Mouse (Mus musculus) heart, adult 18-20 months (tissue): ENCODE data around the gene Abca6. TPM values are rescaled to one million over a fixed set of nuclear protein-coding genes. Genes with fewer than 3 reads are reported as not detected.
A peak's percentile ranks its signal among the peaks of the same experiment; 100 is the strongest.

Experiments
- DNase-seq, 2 experiments: peaks; one replicate each; pipeline ENCODE4 v3.0.0; 2021 to 2022; ENCODE audit warnings: mixed read lengths in 1 of 2
- long read RNA-seq, 2 experiments: library from polyadenylated mRNA; stranded (forward); transcript quantifications; one replicate each; pipeline ENCODE4 v2.0.0; 2021
- total RNA-seq, 2 experiments: library from RNA; stranded (reverse); gene quantifications; 2 replicates each; pipeline ENCODE4 v1.2.3; 2021

Gene Abca6
- total RNA-seq = 1 to 10 TPM; 4.1 to 4.2 TPM
- long read RNA-seq, experiment 1, full-length matches to known transcripts = 1 of 2 reads
- long read RNA-seq, experiment 1, partial matches to known transcripts = 0 of 2 reads
- long read RNA-seq, experiment 1, other reads (novel, unspliced or antisense) = 1 of 2 reads
- long read RNA-seq, experiment 2, full-length matches to known transcripts = 2 of 3 reads
- long read RNA-seq, experiment 2, partial matches to known transcripts = 0 of 3 reads
- long read RNA-seq, experiment 2, other reads (novel, unspliced or antisense) = 1 of 3 reads

GRCm38 (mm10) chr11:110251534-110251933 is at the start of gene Abca6:
Abca6 (minus strand) TSS chr11:110251776.
- DNase-seq = peak; percentile 72 to 79

DNA sequence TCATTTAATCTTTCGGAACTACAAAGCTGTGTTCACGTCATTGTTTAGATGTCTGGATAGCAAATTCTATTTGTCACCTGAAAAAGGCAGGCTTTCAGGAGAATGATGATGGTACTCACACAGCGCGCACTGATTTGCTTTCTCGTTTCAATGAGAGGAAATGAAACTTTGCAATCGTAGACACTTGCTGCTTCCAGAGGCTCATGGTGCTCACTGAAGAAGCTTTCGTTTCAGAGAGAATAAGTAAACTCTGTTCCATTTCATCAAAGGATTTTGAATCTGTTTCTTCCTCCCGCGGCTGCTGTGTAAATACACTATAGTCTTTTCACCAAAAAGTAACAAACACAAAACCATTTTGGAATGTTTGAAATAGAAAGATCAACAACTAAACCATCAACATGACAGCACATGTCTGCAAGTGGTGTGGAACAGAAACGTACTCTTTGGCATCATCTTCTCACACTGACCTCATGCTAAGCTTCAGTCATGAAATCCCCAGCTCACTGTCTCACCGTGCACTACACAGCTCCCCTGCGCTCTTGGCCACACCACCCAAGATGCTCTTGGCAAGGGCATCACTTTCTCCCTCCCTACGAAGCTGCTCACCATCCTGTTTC is 46.4 kb upstream of the Abca6 start:
- no peak for DNase-seq

GRCm38 (mm10) chr11:110290586-110290985 is 39.0 kb upstream of the Abca6 start:
- DNase-seq = no peak

DNA sequence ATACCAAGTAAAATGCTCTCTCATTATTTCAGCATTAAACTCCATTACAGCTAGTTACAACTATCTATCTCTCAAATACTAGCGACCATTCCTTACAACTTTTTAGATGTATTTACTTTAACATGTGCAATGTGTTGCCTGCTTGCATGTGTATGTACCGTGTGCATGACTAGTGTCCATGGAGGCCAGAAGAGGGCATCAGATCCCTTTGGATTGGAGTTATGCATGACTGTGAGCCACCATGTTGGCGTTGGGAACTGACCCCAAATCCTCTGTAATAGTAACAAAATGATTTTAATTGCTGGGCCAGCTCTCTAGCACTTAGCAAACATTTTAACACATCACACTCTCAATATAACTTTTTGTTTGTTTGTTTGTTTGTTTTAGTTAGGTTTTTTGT is 36.8 kb upstream of the Abca6 start:
- DNase-seq = no peak

DNA sequence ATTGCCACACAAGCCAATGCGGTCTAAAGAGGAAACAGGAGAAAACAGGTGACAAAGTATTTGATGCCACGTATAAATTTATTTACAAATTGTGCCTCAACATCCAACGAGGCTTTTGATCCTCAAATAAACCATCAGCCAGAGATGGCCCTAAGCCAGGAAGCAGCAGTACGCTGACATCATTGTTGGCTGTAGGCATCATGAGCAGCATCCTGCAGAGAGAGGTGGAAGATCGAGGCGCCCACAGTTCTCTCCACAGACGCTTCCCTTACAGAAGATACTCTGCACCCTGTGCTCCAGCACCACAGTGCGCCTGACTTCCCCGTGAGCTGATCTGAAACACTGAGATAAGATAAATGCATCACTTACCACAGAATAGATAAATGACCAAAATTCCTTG is 36.1 kb upstream of the Abca6 start:
- no peak for DNase-seq

GRCm38 (mm10) chr11:110286331-110286730 is 34.8 kb upstream of the Abca6 start:
- no peak for DNase-seq

DNA sequence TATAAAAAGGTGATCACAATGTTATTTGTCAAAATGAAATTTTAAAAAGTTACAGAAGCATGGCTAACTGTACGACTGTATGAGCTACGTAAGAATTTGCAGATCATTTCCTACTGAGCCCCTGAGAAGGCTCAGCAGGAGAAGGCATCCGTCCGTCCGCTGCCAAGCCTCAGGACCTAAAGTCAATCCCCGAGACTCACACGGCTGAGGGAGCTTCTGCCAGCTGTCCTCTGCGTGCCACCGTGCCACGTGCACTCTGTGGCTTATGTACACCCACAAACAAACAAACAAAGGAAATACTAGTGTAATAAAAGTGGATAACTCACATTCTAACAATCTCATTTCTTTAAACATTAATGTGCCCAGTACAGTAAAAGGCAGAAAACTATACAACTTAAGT is 33.3 kb upstream of the Abca6 start:
- DNase-seq = no peak

GRCm38 (mm10) chr11:110284185-110284787 is 32.7 kb upstream of the Abca6 start:
- DNase-seq = no peak

DNA sequence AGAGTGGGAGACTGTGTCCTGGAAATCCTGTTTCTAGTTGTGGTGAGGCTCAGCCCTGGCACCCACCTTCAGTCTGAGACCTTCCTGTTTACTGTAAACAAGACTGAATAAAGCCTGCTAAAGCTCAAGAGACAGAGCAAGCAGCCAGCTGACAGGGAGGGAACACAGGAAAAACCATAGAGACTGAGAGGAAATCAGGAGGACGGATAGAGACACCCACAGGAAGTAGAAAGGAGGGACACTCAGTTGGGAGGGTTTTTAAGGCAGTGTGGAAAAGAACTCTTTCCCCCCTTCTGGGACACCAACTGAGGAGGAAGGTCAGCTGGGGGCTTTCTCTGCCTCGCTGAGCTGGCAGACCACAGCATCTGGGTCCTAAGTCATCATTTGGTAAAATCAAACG is 23.2 kb upstream of the Abca6 start:
- no peak for DNase-seq

DNA sequence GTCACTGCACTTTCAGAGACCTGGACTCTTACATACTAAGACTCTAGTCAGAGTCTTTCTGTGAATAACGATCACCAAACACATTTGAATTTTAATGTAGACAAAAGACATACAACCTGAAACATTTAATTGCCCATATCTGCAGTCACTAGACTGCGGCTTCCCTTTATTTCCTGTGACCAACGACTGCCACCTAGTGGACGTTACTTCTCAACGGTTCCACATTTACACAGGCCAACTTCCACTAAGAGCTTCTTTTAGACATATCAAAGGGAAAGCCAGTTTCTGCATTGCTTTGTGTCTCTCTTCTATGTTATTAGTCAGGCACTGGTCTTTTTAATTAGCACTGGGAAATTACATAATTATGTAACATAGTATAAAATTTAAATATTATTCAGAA is 20.2 kb upstream of the Abca6 start:
- DNase-seq = peak; percentile 53 to 77

- peak; percentile 89 to 98 for DNase-seq
Observed at GRCm38 (mm10) chr11:110268244-110268844, 16.8 kb upstream of the Abca6 start.

- DNase-seq = no peak
Observed at GRCm38 (mm10) chr11:110267232-110267631, 15.7 kb upstream of the Abca6 start.

GRCm38 (mm10) chr11:110266757-110267156 is 15.2 kb upstream of the Abca6 start:
- no peak for DNase-seq

DNA sequence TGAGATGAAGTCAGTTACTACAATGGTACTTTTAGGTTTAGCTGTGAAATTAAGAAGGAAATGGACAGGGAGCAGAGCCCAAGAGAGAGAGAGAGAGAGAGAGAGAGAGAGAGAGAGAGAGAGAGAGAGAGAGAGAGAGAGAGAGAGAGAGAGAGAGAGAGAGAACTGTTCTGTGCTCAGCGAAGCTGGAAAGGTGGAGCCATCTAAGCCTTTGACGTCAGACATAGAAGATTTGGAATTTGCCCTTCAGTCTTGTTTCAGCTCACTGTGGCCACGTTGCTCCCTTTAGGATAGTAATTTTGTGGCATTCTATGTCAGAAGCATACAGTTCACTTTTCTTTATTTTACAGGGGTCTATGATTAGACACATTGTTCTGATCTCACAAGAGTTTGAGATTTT is 10.3 kb upstream of the Abca6 start:
- no peak for DNase-seq

DNA sequence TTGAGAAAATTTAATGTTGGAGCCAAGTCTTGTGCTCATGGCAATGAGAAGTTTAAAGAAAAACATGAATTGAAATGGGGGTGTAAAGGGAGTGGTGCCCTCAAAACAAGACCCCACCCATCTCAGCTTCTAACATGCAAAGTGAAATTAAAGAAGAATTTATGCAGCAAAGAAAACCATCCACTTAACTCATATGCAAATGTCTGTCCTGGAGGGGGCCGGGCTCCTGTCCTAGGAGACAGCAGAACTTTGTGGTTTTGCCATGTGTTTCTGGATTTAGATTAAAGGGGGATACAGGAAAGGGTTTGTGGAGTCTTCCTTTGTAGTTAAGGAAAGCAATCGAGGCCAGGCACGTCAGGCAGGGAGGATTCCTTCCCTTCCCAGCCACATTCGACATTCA is 6.3 kb upstream of the Abca6 start:
- no peak for DNase-seq

DNA sequence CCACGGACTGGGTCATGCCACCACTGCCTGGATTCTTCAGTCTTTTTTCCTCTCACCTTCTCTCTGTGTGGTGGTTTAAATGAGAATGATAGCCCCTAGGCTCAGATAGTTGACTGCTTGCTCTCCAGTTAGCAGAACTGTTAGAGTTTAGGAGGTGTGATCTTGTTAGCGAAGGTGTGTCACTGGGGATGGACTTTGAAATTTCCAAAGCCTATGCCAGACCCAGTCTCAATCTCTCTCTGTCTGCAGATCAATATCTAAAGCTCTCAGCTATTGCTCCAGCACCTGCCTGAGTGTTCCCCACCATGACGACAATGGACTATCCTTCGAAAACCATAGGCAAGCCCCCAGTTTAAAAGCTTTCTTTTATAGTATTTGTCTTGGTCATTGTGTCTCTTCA is 5.5 kb upstream of the Abca6 start:
- DNase-seq = no peak

- no peak for DNase-seq
Observed at GRCm38 (mm10) chr11:110252256-110252655, 680 bp upstream of the Abca6 start.

DNA sequence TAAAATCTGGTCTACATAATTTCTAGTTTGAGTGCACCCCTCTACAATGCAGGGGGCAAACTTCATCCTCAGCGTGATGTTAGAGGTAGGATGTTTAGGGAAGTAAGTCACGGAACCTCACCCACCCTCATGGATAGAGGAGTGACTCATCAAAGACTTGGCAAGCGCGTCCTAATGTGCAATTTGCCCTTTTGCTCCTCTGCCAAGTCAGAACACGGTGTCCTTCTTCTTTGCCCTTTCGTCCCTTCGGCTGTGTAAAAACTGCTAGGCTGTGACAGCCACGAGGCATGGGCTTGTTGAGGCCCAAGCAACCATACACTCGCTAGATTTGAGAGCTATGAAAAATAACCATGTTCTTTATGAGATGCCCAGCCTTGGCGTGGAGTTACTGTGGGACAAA is 6.8 kb downstream of the Abca6 start:
- peak; percentile 30 to 77 for DNase-seq

- DNase-seq = no peak
Observed at GRCm38 (mm10) chr11:110237466-110237865, 14.1 kb downstream of the Abca6 start.

DNA sequence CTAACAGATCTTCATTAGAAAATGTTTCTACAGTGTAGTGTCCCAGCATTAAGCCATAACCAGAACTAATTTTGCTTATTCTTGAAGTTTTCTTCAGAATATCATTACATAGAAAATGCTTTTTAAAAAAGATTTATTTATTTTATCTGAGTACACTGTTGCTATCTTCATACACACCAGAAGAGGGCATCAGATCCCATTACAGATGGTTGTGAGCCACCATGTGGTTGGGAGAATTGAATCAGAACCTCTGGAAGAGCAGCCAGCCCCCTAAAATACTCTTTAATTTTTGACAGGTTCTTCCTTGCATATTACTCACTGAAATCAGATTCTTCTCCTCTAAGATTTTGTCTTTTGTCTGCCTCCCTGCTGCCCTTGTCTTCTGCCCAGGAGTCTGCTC is 18.6 kb downstream of the Abca6 start:
- DNase-seq = no peak

DNA sequence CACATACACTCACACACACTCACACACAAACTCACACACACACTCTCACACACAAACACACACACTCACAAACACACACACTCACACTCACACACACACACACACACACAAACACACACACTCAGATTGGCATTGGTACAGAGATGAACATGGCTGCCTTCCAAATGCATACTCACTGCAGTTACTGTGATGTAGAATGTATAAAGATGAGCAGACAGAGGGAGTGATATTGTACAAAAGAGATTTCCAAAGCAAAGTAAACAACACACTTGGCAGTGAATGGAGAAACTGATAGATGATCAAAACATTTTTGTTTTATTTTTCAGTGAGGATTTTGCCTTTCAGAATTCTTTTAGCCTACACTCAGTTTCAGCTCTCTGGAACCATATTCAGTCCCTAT is 34.5 kb downstream of the Abca6 start:
- DNase-seq = no peak

DNA sequence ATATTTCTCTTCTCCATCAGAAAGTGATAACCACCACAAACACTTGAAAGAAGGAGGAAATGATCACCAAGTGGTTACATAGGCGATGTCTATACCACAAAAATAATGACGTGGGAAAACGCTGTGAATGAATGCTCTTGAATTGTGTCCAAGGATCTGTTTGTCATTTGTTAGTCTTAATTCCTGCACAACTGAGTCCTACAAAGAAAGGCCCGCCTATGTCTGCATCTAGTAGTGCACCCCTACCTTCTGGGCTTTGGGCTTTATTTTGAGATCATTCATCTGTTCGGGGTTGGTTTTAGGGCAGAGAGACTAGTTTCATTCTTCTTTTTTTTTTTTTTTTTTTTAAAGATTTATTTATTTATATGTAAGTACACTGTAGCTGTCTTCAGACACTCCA is 47.6 kb downstream of the Abca6 start:
- DNase-seq = no peak

DNA sequence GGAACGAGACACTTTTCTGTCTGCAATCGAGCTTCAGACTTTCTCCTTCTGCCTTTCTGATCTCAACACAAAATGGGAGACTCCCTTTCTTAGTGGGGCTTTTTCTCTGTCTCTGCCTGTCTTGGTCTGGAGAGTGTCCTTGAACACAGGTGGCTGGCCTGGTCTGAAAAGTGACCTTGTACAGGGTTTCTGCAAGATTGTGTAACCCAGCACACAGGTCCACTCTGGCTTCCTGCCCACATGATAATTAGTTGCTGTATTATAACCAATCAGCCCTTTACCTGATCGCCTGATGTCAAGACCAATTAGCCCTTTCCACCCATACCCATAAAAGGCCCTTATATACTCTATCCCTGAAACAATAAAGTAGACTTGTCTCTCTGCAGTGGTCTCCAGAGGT is 52.7 kb downstream of the Abca6 start:
- no peak for DNase-seq
